In genomic region chr9:122199253-122199652, GRCm38 (mm10) we compare ENCODE assay signal across 8 mouse cellular contexts.
DNase-seq lines count a peak whose midpoint lies in the region; ATAC-seq and TF ChIP-seq lines count a peak whose summit lies in the region.

No protein-coding gene starts in this region.

- H3K4me2 ChIP-seq in hindbrain, embryonic 11.5 days (replicated peaks; ENCODE audit: low read depth, low read length), result no peak overlapping the region
- no peak overlapping the region for H3K4me2 ChIP-seq in hindbrain, embryonic 12.5 days (replicated peaks)
- H3K4me2 ChIP-seq in heart, embryonic 14.5 days (ENCODE audit: low read length), result no peak overlapping the region

- TF ChIP-seq CTCF in layer of hippocampus, adult 2 months (conservative IDR thresholded peaks at IDR 0.05), result peak; percentile 74

- WGBS in hindbrain, embryonic 11.5 days, result 30% methylated on average over 6 of the region's 6 CpGs
- WGBS in hindbrain, embryonic 12.5 days, result 31% methylated on average over 6 of the region's 6 CpGs
- 31% methylated on average over 6 of the region's 6 CpGs for WGBS in heart, embryonic 14.5 days

- H3K4me1 ChIP-seq in hindbrain, embryonic 11.5 days (replicated peaks; ENCODE audit: control insufficient read depth, insufficient read depth, low read length), result no peaks in the 10 kb centered on the region
- peaks cover 11% of the 10 kb centered on the region; the same call in 1 of the 2 replicates for H3K4me1 ChIP-seq in hindbrain, embryonic 12.5 days
- H3K4me1 ChIP-seq in heart, embryonic 14.5 days (ENCODE audit: control insufficient read depth in 2 of 2, insufficient read depth in 2 of 2, low read length in 2 of 2), result peaks cover 33 to 41% of the 10 kb centered on the region in 2 experiments

- H3K9me3 ChIP-seq in hindbrain, embryonic 11.5 days (ENCODE audit: control insufficient read depth, low read length), result no peaks in the 10 kb centered on the region
- H3K9me3 ChIP-seq in hindbrain, embryonic 12.5 days (replicated peaks), result no peaks in the 10 kb centered on the region
- no peaks in the 10 kb centered on the region for H3K9me3 ChIP-seq in heart, embryonic 14.5 days (ENCODE audit: control insufficient read depth, low read length)

- no peak overlapping the region for H3K9ac ChIP-seq in hindbrain, embryonic 11.5 days (ENCODE audit: low read depth, low read length)
- H3K9ac ChIP-seq in hindbrain, embryonic 12.5 days, result no peak overlapping the region
- H3K9ac ChIP-seq in heart, embryonic 14.5 days (ENCODE audit: low read length), result no peak overlapping the region

- no peaks in the 10 kb centered on the region for H3K36me3 ChIP-seq in hindbrain, embryonic 11.5 days (ENCODE audit: control insufficient read depth, insufficient read depth, low read length)
- H3K36me3 ChIP-seq in hindbrain, embryonic 12.5 days, result peaks cover 16% of the 10 kb centered on the region
- H3K36me3 ChIP-seq in heart, embryonic 14.5 days (ENCODE audit: control insufficient read depth, insufficient read depth, low read length), result peaks cover 3% of the 10 kb centered on the region; the same call in 1 of the 2 replicates

- ATAC-seq in hindbrain, embryonic 11.5 days (ENCODE audit: low FRiP score), result no peak
- no peak for ATAC-seq in hindbrain, embryonic 12.5 days (ENCODE audit: low FRiP score)
- ATAC-seq in heart, embryonic 14.5 days (ENCODE audit: insufficient number of reproducible peaks, insufficient read depth, low FRiP score, low read depth), result peak; percentile 47

- DNase-seq in hindbrain, embryonic 11.5 days (ENCODE audit: low spot score), result peak; percentile 36
- DNase-seq in T-cell, adult 2 months (ENCODE audit: low spot score), result peak; percentile 59
- peak; percentile 67 to 68 for DNase-seq in cerebellum, postnatal 36 days
- peak in 1 of 2 experiments; percentile 53 for DNase-seq in layer of hippocampus, adult 2 months (ENCODE audit: low spot score in 2 of 2)
- peak; percentile 58 for DNase-seq in mesoderm, embryonic 11.5 days (ENCODE audit: low read depth, low spot score)
- peak; percentile 43 to 77 for DNase-seq in urinary bladder, postnatal 36 days (ENCODE audit: low spot score in 2 of 2)

- no peak overlapping the region for H3K27ac ChIP-seq in hindbrain, embryonic 11.5 days (ENCODE audit: low read depth, low read length)
- no peak overlapping the region for H3K27ac ChIP-seq in hindbrain, embryonic 12.5 days
- peak overlapping the region in 1 of 2 experiments; percentile 20; a peak in 1 of 4 replicates for H3K27ac ChIP-seq in heart, embryonic 14.5 days (replicated peaks in 1 of 2; ENCODE audit: control insufficient read depth in 1 of 2, insufficient read depth in 1 of 2, low read depth in 2 of 2, low read length in 2 of 2)
- H3K27ac ChIP-seq in layer of hippocampus, adult 2 months, result no peak overlapping the region

- no peak overlapping the region for H3K4me3 ChIP-seq in hindbrain, embryonic 11.5 days (ENCODE audit: low read depth, low read length)
- H3K4me3 ChIP-seq in hindbrain, embryonic 12.5 days, result no peak overlapping the region
- H3K4me3 ChIP-seq in heart, embryonic 14.5 days (ENCODE audit: control insufficient read depth in 1 of 2, insufficient read depth in 1 of 2, low read depth in 1 of 2, low read length in 2 of 2), result no peak overlapping the region
- H3K4me3 ChIP-seq in layer of hippocampus, adult 2 months, result no peak overlapping the region

- no peaks in the 10 kb centered on the region for H3K27me3 ChIP-seq in hindbrain, embryonic 11.5 days (ENCODE audit: control insufficient read depth, insufficient read depth, low read length)
- H3K27me3 ChIP-seq in hindbrain, embryonic 12.5 days, result no peaks in the 10 kb centered on the region
- H3K27me3 ChIP-seq in heart, embryonic 14.5 days (ENCODE audit: control insufficient read depth, insufficient read depth, low read length), result no peaks in the 10 kb centered on the region
